Mouse (Mus musculus): ENCODE results near the gene Ddx42. TPM values are rescaled to one million over a fixed set of nuclear protein-coding genes. Genes with fewer than 3 reads are reported as not detected.

The Ddx42 gene
- polyA plus RNA-seq, 1 experiment = not detected

DNA sequence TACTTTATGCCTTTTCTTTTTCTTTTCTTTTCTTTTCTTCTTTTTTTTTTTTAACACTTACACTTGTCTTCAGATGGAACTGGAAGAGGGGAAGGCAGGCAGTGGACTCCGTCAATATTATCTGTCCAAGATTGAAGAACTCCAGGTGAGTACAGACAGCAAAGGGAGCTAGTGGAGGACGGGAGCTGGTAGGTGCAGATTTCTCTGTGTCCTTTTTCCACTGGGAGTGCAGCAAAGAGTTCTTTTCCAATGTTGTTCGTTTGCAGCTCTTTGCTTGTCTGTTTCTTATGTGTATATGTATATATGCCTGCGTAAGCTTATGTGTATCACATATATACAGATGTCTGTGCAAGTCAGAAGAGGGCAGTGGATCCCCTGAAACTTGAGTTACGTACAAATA is 40.0 kb downstream of the Ddx42 start:
- no peak overlapping the region for H3K27ac ChIP-seq (ENCODE audit: insufficient read depth, low read depth, low read length)
- peaks cover 19% of the 10 kb centered on the region for H3K4me1 ChIP-seq (ENCODE audit: control insufficient read depth, insufficient read depth, low read length)
- WGBS = 57% methylated on average over 5 of the region's 5 CpGs
- H3K4me3 ChIP-seq (ENCODE audit: insufficient read depth, low read depth, low read length) = no peak overlapping the region
- TF ChIP-seq POLR2A (IDR thresholded peaks at IDR 0.05; ENCODE audit: insufficient read depth, low read depth, low read length) (no peak), CTCF (IDR thresholded peaks at IDR 0.05; ENCODE audit: insufficient read depth, low read depth, low read length) (no peak)

- Histone ChIP-seq H3K4me3 (ENCODE audit: insufficient read depth, low read depth, low read length) (no peak overlapping the region), H3K27ac (ENCODE audit: insufficient read depth, low read depth, low read length) (no peak overlapping the region), H3K4me1 (ENCODE audit: control insufficient read depth, insufficient read depth, low read length) (peaks cover 16% of the 10 kb centered on the region)
- 60% methylated on average over 14 of the region's 14 CpGs for WGBS
- TF ChIP-seq POLR2A (IDR thresholded peaks at IDR 0.05; ENCODE audit: insufficient read depth, low read depth, low read length) (no peak), CTCF (IDR thresholded peaks at IDR 0.05; ENCODE audit: insufficient read depth, low read depth, low read length) (no peak)
Measured at GRCm38 (mm10) chr11:106260826-106261450, 44.2 kb downstream of the Ddx42 start.

GRCm38 (mm10) chr11:106263963-106264362 is 47.2 kb downstream of the Ddx42 start:
- Histone ChIP-seq H3K4me1 (ENCODE audit: control insufficient read depth, insufficient read depth, low read length) (peaks cover 24% of the 10 kb centered on the region), H3K27ac (ENCODE audit: insufficient read depth, low read depth, low read length) (no peak overlapping the region), H3K4me3 (ENCODE audit: insufficient read depth, low read depth, low read length) (no peak overlapping the region)
- 89% methylated on average over 9 of the region's 9 CpGs for WGBS
- TF ChIP-seq CTCF (IDR thresholded peaks at IDR 0.05; ENCODE audit: insufficient read depth, low read depth, low read length) (no peak), POLR2A (IDR thresholded peaks at IDR 0.05; ENCODE audit: insufficient read depth, low read depth, low read length) (no peak)

DNA sequence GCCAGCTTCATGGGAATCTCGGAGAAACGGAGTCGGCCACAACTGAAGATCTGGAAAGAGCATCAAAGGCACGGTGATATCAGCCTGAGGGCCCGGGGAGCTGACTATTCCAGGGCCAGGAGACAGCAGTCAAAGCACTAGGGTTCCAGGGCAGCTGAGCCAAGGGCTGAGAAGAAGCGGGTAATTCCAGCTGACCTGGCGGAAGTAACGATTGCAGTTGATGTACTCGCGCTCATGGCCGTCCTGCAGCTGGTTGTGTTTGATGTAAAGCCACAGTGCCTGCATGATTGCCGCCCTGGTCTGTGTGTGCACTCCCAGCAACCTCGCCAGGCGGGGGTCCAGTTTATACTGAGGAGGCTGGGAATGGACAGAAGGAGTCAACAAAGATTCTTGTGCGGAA is 48.3 kb downstream of the Ddx42 start:
- no peak overlapping the region for H3K27ac ChIP-seq (ENCODE audit: insufficient read depth, low read depth, low read length)
- 83% methylated on average over 15 of the region's 15 CpGs for WGBS
- TF ChIP-seq CTCF (IDR thresholded peaks at IDR 0.05; ENCODE audit: insufficient read depth, low read depth, low read length) (no peak), POLR2A (IDR thresholded peaks at IDR 0.05; ENCODE audit: insufficient read depth, low read depth, low read length) (no peak)
- H3K4me1 ChIP-seq (ENCODE audit: control insufficient read depth, insufficient read depth, low read length) = peaks cover 29% of the 10 kb centered on the region
- no peak overlapping the region for H3K4me3 ChIP-seq (ENCODE audit: insufficient read depth, low read depth, low read length)

DNA sequence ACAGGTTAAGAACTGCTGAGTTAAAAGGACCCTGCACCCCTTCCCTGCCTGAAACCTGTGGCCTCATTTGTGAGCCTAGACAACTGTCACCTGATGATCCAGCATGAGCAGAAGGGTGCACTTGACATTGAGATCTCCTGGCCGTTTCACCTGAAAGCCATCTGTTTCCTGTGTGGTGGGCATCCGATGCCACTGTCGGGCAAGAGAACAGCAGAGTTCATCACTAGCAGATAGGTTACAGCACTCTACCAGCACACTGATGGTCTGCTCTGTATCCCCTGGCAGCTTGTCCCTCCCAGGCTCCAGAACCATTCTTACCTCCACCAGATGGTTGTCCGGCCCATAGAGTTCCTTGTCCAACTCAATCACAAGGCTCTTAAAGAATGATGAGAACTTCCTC is 48.8 kb downstream of the Ddx42 start:
- H3K4me3 ChIP-seq (ENCODE audit: insufficient read depth, low read depth, low read length) = no peak overlapping the region
- TF ChIP-seq POLR2A (IDR thresholded peaks at IDR 0.05; ENCODE audit: insufficient read depth, low read depth, low read length) = no peak
- no peak for TF ChIP-seq CTCF (IDR thresholded peaks at IDR 0.05; ENCODE audit: insufficient read depth, low read depth, low read length)
- H3K4me1 ChIP-seq (ENCODE audit: control insufficient read depth, insufficient read depth, low read length) = peaks cover 31% of the 10 kb centered on the region
- H3K27ac ChIP-seq (ENCODE audit: insufficient read depth, low read depth, low read length) = no peak overlapping the region
- WGBS = 93% methylated on average over 4 of the region's 4 CpGs

GRCm38 (mm10) chr11:106266431-106266830 is 49.7 kb downstream of the Ddx42 start:
- WGBS = 93% methylated on average over 10 of the region's 10 CpGs

DNA sequence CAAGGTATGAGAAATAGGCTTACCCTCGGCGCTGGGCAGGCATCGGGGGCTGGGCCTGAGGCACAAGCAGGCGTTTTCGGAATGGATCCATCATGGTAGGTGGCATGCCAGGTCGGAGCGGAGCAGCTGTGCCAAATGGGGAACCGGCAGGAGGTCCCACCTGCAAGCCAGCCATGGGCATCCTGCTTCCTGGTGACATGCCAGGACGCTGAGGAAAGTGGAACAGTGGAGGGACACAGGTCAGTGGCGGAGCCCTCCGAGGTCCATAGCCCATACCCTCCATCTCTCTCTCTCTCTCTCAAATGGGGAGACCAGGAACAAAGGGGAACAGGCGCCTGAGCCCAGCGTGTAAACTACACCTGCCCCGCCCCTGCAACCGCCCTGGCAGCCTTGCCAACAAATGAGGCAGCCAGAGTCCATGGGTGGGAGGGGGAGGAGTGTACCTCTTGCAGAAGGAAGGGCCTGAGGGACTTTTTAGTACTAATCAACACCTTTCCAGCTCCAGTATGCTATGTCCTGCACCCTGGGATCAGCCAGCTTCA is 50.7 kb downstream of the Ddx42 start:
- Histone ChIP-seq H3K4me3 (ENCODE audit: insufficient read depth, low read depth, low read length) (no peak overlapping the region), H3K27ac (ENCODE audit: insufficient read depth, low read depth, low read length) (no peak overlapping the region), H3K4me1 (ENCODE audit: control insufficient read depth, insufficient read depth, low read length) (peaks cover 30% of the 10 kb centered on the region)
- TF ChIP-seq CTCF (IDR thresholded peaks at IDR 0.05; ENCODE audit: insufficient read depth, low read depth, low read length) (no peak), POLR2A (IDR thresholded peaks at IDR 0.05; ENCODE audit: insufficient read depth, low read depth, low read length) (no peak)
- WGBS = 70% methylated on average over 15 of the region's 15 CpGs

More at GRCm38 (mm10) chr11:106266431-106266830, 49.7 kb downstream of the Ddx42 start:
- no peak overlapping the region for H3K4me3 ChIP-seq (ENCODE audit: insufficient read depth, low read depth, low read length)
- H3K27ac ChIP-seq (ENCODE audit: insufficient read depth, low read depth, low read length) = no peak overlapping the region
- TF ChIP-seq POLR2A (IDR thresholded peaks at IDR 0.05; ENCODE audit: insufficient read depth, low read depth, low read length) (no peak), CTCF (IDR thresholded peaks at IDR 0.05; ENCODE audit: insufficient read depth, low read depth, low read length) (no peak)
- peaks cover 30% of the 10 kb centered on the region for H3K4me1 ChIP-seq (ENCODE audit: control insufficient read depth, insufficient read depth, low read length)

DNA sequence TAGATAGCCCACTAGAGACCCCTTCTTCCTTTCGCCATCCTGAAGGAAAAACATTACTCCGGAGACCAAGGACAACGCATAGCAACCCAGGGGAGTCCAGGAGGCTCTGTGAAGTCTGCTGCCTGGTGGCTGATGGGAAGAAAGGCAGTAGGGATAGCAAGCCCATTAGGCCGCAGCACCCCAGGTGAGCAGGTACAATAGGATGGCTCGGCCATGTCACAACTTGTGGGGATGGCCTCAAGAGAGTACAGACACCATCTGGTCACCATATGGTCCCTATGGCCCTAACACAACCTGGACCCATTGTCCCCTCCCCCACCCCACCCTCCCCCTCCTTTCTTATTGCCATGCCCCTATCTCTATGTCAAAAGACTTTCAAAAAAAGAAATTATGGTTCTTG is 51.1 kb downstream of the Ddx42 start:
- H3K27ac ChIP-seq (ENCODE audit: insufficient read depth, low read depth, low read length) = no peak overlapping the region

DNA sequence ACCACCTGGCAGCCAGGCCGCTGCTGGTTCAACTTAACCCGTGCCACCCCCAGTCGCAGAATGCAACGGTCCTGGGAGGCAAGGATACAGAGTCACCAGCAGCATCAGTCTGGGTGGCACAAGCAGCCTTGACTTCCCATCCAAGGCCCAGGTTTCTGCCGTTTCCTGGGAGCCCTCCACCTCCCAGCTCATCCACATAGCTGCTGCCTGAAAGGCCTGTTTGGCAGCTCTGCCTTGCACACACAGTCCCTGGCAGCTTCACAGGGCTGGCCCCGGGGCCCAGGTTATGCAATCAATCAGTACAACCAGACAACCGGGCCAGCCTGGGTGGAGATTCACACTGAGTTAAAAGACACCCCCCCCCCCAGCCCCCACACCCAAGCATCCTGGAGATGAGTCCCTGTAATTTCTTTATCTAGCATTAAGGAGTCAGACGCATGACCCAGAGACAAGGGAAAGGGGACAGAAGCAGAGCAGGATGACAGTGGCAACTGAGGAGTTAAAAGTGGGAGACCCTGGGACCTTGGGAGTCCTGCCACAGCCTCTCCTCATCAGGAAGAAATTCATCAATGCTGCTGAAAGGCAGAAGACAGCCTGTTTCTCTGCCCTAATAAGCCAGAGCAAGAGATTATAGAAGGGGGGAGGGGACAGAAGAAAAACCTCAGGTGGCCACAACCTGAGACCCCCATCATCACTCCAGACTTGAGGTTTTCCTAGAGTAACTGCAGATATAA is 51.8 kb downstream of the Ddx42 start:
- 51% methylated on average over 8 of the region's 8 CpGs for WGBS
- no peak overlapping the region for H3K4me3 ChIP-seq (ENCODE audit: insufficient read depth, low read depth, low read length)
- no peak overlapping the region for H3K27ac ChIP-seq (ENCODE audit: insufficient read depth, low read depth, low read length)
- TF ChIP-seq CTCF (IDR thresholded peaks at IDR 0.05; ENCODE audit: insufficient read depth, low read depth, low read length) (no peak), POLR2A (IDR thresholded peaks at IDR 0.05; ENCODE audit: insufficient read depth, low read depth, low read length) (no peak)
- H3K4me1 ChIP-seq (ENCODE audit: control insufficient read depth, insufficient read depth, low read length) = peaks cover 30% of the 10 kb centered on the region

More for the DNA sequence above, 51.1 kb downstream of the Ddx42 start:
- peaks cover 30% of the 10 kb centered on the region for H3K4me1 ChIP-seq (ENCODE audit: control insufficient read depth, insufficient read depth, low read length)
- TF ChIP-seq POLR2A (IDR thresholded peaks at IDR 0.05; ENCODE audit: insufficient read depth, low read depth, low read length) = no peak
- TF ChIP-seq CTCF (IDR thresholded peaks at IDR 0.05; ENCODE audit: insufficient read depth, low read depth, low read length) = no peak
- 87% methylated on average over 5 of the region's 5 CpGs for WGBS
- no peak overlapping the region for H3K4me3 ChIP-seq (ENCODE audit: insufficient read depth, low read depth, low read length)
